In genomic region chr7:4124315-4124759, GRCm38 (mm10) we compare ENCODE assay signal across 9 mouse cellular contexts. TPM values are rescaled to one million over a fixed set of nuclear protein-coding genes. Genes with fewer than 3 reads are reported as not detected.
DNase-seq lines count a peak whose midpoint lies in the region; ATAC-seq and TF ChIP-seq lines count a peak whose summit lies in the region.
"Had no signal": no experiment of that assay in that cellular context is flagged by ENCODE, and none has a peak within 500 bp of the region (broad histone marks: within the 10 kb centered on the region; RNA-seq: fewer than 3 reads in every experiment).

No protein-coding gene starts in this region.

- peak overlapping the region; percentile 83 for H3K27ac ChIP-seq in midbrain, postnatal 0 days (ENCODE audit: low read depth, low read length)
- H3K27ac ChIP-seq: heart, adult 2 months had no signal

- TF ChIP-seq CTCF in G1E (IDR thresholded peaks at IDR 0.05; ENCODE audit: low read depth, low read length), result no peak
- TF ChIP-seq CTCF in midbrain, postnatal 0 days (IDR thresholded peaks at IDR 0.05), result peak; percentile 73

- peaks cover 4% of the 10 kb centered on the region for H3K36me3 ChIP-seq in G1E (replicated peaks)
- peaks cover 20% of the 10 kb centered on the region for H3K36me3 ChIP-seq in midbrain, postnatal 0 days (ENCODE audit: insufficient read depth, low read length)

- peaks cover 31% of the 10 kb centered on the region for H3K27me3 ChIP-seq in G1E (ENCODE audit: insufficient read depth, low read length)
- H3K27me3 ChIP-seq in midbrain, postnatal 0 days (ENCODE audit: insufficient read depth, low read length), result no peaks in the 10 kb centered on the region

- intact Hi-C loops in left cerebral cortex, postnatal 36 days (cut with DNase I), result loop anchor here (5.0 kb wide), 1 partner anchor 37 kb away; no protein-coding TSS in a partner anchor

- WGBS in midbrain, postnatal 0 days, result 2% methylated on average over 10 of the region's 10 CpGs

- peaks cover 6% of the 10 kb centered on the region; the same call in 1 of the 2 replicates for H3K4me1 ChIP-seq in G1E (ENCODE audit: insufficient read depth, low read depth, low read length)
- H3K4me1 ChIP-seq in midbrain, postnatal 0 days (ENCODE audit: insufficient read depth, low read length), result peaks cover 14% of the 10 kb centered on the region

- no peaks in the 10 kb centered on the region for H3K9me3 ChIP-seq in G1E (replicated peaks)
- no peaks in the 10 kb centered on the region for H3K9me3 ChIP-seq in midbrain, postnatal 0 days (ENCODE audit: low read length)

- H3K4me3 ChIP-seq in G1E (ENCODE audit: low read depth, low read length), result no peak overlapping the region
- H3K4me3 ChIP-seq in midbrain, postnatal 0 days (ENCODE audit: low read depth, low read length), result peak overlapping the region; percentile 15
- H3K4me3 ChIP-seq: heart, adult 2 months had no signal

- peak; percentile 15; the same call in 1 of the 2 replicates for ATAC-seq in G1E (ENCODE audit: extremely low read depth, insufficient number of reproducible peaks, low FRiP score, poor library complexity, severe bottlenecking)
- peak; percentile 59 to 65 for ATAC-seq in hematopoietic stem cell, adult 5-6 weeks (replicated peaks in 1 of 2; ENCODE audit: insufficient read depth in 1 of 2, low FRiP score in 2 of 2, low TSS enrichment in 1 of 2, low read depth in 1 of 2, poor library complexity in 2 of 2, severe bottlenecking in 2 of 2)
- peak; percentile 90 for ATAC-seq in midbrain, postnatal 0 days (ENCODE audit: low FRiP score)

- peak overlapping the region; percentile 45 for H3K4me2 ChIP-seq in midbrain, postnatal 0 days (ENCODE audit: low read depth, low read length, poor library complexity, severe bottlenecking)

- peak; percentile 88 for DNase-seq in CD4-positive helper T cell, adult 2 months (ENCODE audit: low read depth, low spot score)
- no peak for DNase-seq in G1E (ENCODE audit: low spot score)
- DNase-seq in embryo, embryonic 11.5 days (ENCODE audit: low read depth, low spot score), result peak; percentile 48
- peak; percentile 84 for DNase-seq in left cerebral cortex, postnatal 36 days (ENCODE audit: low spot score in 2 of 2)
- DNase-seq in midbrain, postnatal 0 days (ENCODE audit: low spot score), result peak; percentile 98
- DNase-seq in thymus, postnatal 25 days, result peak; percentile 30
- DNase-seq in urinary bladder, adult 2 months (ENCODE audit: low spot score), result no peak

- peak overlapping the region; percentile 47; the same call in 1 of the 2 replicates for H3K9ac ChIP-seq in midbrain, postnatal 0 days (replicated peaks; ENCODE audit: low read length, poor library complexity, severe bottlenecking)

RNA-seq across cellular contexts. Expression of gene Ttyh1, which starts 5.1 kb away (rescaled TPM):
- total RNA-seq in G1E (2014; fragmentation: Nextera tagmentation), result not detected in 2 replicates
- 0.06 and 0.11 TPM in 2 replicates for total RNA-seq in G1E (2017)
- polyA plus RNA-seq in G1E (2012), result not detected in 2 replicates
- 3.6 TPM in 1 of 2 replicates, not detected in the other for total RNA-seq in hematopoietic stem cell, adult 5-6 weeks (2017)
- total RNA-seq in left cerebral cortex, postnatal 36 days (2021), result 100 to 1,000 TPM; 758 to 767 TPM
- total RNA-seq in midbrain, postnatal 0 days (2014; rRNA removed), result 433 and 742 TPM in 2 replicates
- 186 and 226 TPM in 2 replicates for polyA plus RNA-seq in midbrain, postnatal 0 days (2015; fragmentation: Nextera tagmentation; extraction: Ambion mirVana)
- 4.5 and 5.0 TPM in 2 replicates for polyA plus RNA-seq in urinary bladder, adult 2 months (2012; rRNA removed)

RNA-seq across cellular contexts. Expression of gene Leng8, which starts 12.5 kb away (rescaled TPM):
- total RNA-seq in G1E (2014; fragmentation: Nextera tagmentation) (125 and 154 TPM in 2 replicates), G1E (2017) (37.5 and 40.8 TPM in 2 replicates)
- polyA plus RNA-seq in G1E (2012), result 132 and 135 TPM in 2 replicates
- total RNA-seq in hematopoietic stem cell, adult 5-6 weeks (2017), result 33.4 and 52.8 TPM in 2 replicates
- total RNA-seq in left cerebral cortex, postnatal 36 days (2021), result 100 to 1,000 TPM in 1 of 2 experiments, 10 to 100 TPM in 1; 95.5 to 201 TPM
- total RNA-seq in midbrain, postnatal 0 days (2014; rRNA removed), result 176 and 253 TPM in 2 replicates
- polyA plus RNA-seq in midbrain, postnatal 0 days (2015; fragmentation: Nextera tagmentation; extraction: Ambion mirVana), result 52.7 and 64.1 TPM in 2 replicates
- polyA plus RNA-seq in urinary bladder, adult 2 months (2012; rRNA removed), result 262 and 275 TPM in 2 replicates

RNA-seq across cellular contexts. Expression of gene Leng9, which starts 25.8 kb away (rescaled TPM):
- total RNA-seq in G1E (2014; fragmentation: Nextera tagmentation) (4.6 and 5.4 TPM in 2 replicates), G1E (2017) (3.7 TPM in 2 replicates)
- 1.8 and 2.9 TPM in 2 replicates for polyA plus RNA-seq in G1E (2012)
- total RNA-seq in hematopoietic stem cell, adult 5-6 weeks (2017), result 3.7 and 4.5 TPM in 2 replicates
- 1 to 10 TPM; 5.5 to 8.4 TPM for total RNA-seq in left cerebral cortex, postnatal 36 days (2021)
- total RNA-seq in midbrain, postnatal 0 days (2014; rRNA removed), result 3.3 and 4.9 TPM in 2 replicates
- 4.7 and 5.3 TPM in 2 replicates for polyA plus RNA-seq in midbrain, postnatal 0 days (2015; fragmentation: Nextera tagmentation; extraction: Ambion mirVana)
- 5.8 and 6.3 TPM in 2 replicates for polyA plus RNA-seq in urinary bladder, adult 2 months (2012; rRNA removed)

RNA-seq across cellular contexts. Expression of gene Cdc42ep5, which starts 40.3 kb away (rescaled TPM):
- 1.3 TPM in 1 of 2 replicates, not detected in the other for total RNA-seq in G1E (2014; fragmentation: Nextera tagmentation)
- 0.33 and 0.52 TPM in 2 replicates for total RNA-seq in G1E (2017)
- 0.62 and 0.83 TPM in 2 replicates for polyA plus RNA-seq in G1E (2012)
- not detected in 2 replicates for total RNA-seq in hematopoietic stem cell, adult 5-6 weeks (2017)
- total RNA-seq in left cerebral cortex, postnatal 36 days (2021), result 1 to 10 TPM; 1.1 to 1.8 TPM
- total RNA-seq in midbrain, postnatal 0 days (2014; rRNA removed), result 6.6 and 9.7 TPM in 2 replicates
- 8.3 and 8.5 TPM in 2 replicates for polyA plus RNA-seq in midbrain, postnatal 0 days (2015; fragmentation: Nextera tagmentation; extraction: Ambion mirVana)
- 90.1 and 98.9 TPM in 2 replicates for polyA plus RNA-seq in urinary bladder, adult 2 months (2012; rRNA removed)

Comparison
In these comparisons a context has a peak if more than half of its experiments do, and no peak if none do; other contexts are left out.
1. DNase-seq: peak in CD4-positive helper T cell, adult 2 months (single experiment), embryo, embryonic 11.5 days (single experiment), left cerebral cortex, postnatal 36 days (2 of 2), midbrain, postnatal 0 days (single experiment) and thymus, postnatal 25 days (single experiment); none in G1E (single experiment) and urinary bladder, adult 2 months (single experiment).
2. ATAC-seq: peak in every context shown above with its lines; median percentile 90 in midbrain, postnatal 0 days; 62 in hematopoietic stem cell, adult 5-6 weeks; 15 in G1E.
3. RNA of gene Ttyh1, which starts 5.1 kb away (total RNA-seq): 758 to 767 TPM in left cerebral cortex, postnatal 36 days and 433 to 742 TPM in midbrain, postnatal 0 days; 3.6 TPM in hematopoietic stem cell, adult 5-6 weeks and 0.06 to 0.11 TPM in G1E; every median in the first group is over 10 times any median in the second.